Mouse (Mus musculus): ENCODE measurements around the gene Rps15.

The Rps15 gene

GRCm38 (mm10) chr10:80342749-80343424 is 50.6 kb downstream of the Rps15 start:
- DNase-seq: peak; percentile 77

- DNase-seq: no peak
Observed at GRCm38 (mm10) chr10:80343425-80343895, 51.2 kb downstream of the Rps15 start.
